Mouse (Mus musculus): ENCODE measurements around the gene Btbd9. TPM values are rescaled to one million over a fixed set of nuclear protein-coding genes. Genes with fewer than 3 reads are reported as not detected.
A peak's percentile ranks its signal among the peaks of the same experiment; 100 is the strongest.

Gene Btbd9
- polyA plus RNA-seq, 1 experiment from 2014 or later = 150 TPM

DNA sequence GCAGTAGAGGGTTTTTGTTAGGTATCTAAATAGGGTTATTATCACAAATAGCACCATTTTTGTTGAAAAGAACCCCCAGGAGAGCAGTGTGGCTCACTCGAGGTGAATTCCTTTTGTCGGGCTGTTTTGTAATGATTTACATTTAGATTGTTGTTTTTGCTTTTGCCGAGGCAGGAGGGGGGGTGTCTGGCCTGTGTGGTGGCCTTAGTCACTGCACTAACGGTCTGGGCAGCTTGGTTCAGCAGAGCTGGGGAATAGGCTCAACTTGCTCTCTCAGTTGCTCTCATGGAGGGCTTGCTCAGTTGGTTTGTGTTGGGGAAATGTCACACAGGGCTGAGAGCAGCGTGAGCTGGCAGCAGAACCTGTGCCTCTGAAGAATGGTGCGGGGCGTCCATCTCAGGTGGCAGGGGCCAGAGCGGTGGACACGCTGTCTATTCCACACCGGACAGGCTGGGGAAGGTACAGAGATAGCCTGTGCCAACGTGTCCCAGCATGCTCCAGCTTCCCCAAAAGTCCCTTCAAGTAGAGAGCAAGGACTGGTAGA, 385.1 kb downstream of the Btbd9 start:
- H3K27ac ChIP-seq = peak overlapping the region; percentile 59
- no peak for ATAC-seq (ENCODE audit: low FRiP score)
- no peaks in the 10 kb centered on the region for H3K27me3 ChIP-seq
- peaks cover 94% of the 10 kb centered on the region for H3K4me1 ChIP-seq (replicated peaks)
- H3K4me3 ChIP-seq = no peak overlapping the region
- no peak overlapping the region for H3K9ac ChIP-seq
- no peak overlapping the region for H3K4me2 ChIP-seq
- no peaks in the 10 kb centered on the region for H3K9me3 ChIP-seq
- H3K36me3 ChIP-seq = peaks cover 4% of the 10 kb centered on the region; the same call in 1 of the 2 replicates
- 65% methylated on average over 11 of the region's 11 CpGs for WGBS

GRCm38 (mm10) chr17:30188031-30188981, 388.0 kb downstream of the Btbd9 start:
- H3K4me1 ChIP-seq (replicated peaks) = peaks cover 70% of the 10 kb centered on the region
- H3K36me3 ChIP-seq = peaks cover 4% of the 10 kb centered on the region; the same call in 1 of the 2 replicates
- H3K27me3 ChIP-seq = no peaks in the 10 kb centered on the region
- peak overlapping the region; percentile 89 for H3K27ac ChIP-seq
- WGBS = 16% methylated on average over 20 of the region's 20 CpGs
- no peaks in the 10 kb centered on the region for H3K9me3 ChIP-seq
- ATAC-seq (ENCODE audit: low FRiP score) = peak; percentile 68
- peak overlapping the region; percentile 21 for H3K9ac ChIP-seq
- H3K4me2 ChIP-seq = peak overlapping the region; percentile 34
- H3K4me3 ChIP-seq = no peak overlapping the region

GRCm38 (mm10) chr17:30187581-30187980, 388.7 kb downstream of the Btbd9 start:
- Histone ChIP-seq H3K27ac (peak overlapping the region; percentile 89), H3K4me3 (no peak overlapping the region), H3K4me1 (replicated peaks) (peaks cover 64% of the 10 kb centered on the region), H3K27me3 (no peaks in the 10 kb centered on the region), H3K9me3 (no peaks in the 10 kb centered on the region), H3K4me2 (peak overlapping the region; percentile 34; the same call in 1 of the 2 replicates), H3K36me3 (peaks cover 1% of the 10 kb centered on the region; the same call in 1 of the 2 replicates), H3K9ac (0 out of 2 replicates have a peak overlapping the region, but pooled peaks have one; percentile 21)
- 39% methylated on average over 5 of the region's 5 CpGs for WGBS
- ATAC-seq (ENCODE audit: low FRiP score) = 0 out of 2 replicates have a peak, but pooled peaks have one; percentile 12

DNA sequence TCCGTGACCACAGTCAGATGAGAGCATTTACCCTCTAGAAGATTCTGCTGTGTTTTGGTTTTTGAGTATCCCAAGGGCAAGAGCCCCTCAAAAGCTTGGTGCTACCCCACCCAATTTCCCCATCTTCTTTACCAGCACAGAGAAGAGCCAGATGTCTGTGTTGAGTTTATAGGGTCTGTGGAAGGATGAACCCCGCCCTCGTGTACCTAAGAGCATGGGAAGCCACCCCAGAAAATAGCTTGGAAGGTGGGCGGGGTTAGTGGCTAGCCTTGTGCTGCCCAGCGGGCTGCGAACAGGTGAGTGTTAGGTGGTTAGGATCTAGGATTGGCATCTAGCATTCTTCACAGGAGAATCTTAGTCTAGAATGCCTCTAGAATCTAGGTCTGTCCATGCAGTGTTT, 389.1 kb downstream of the Btbd9 start:
- ATAC-seq (ENCODE audit: low FRiP score) = no peak
- WGBS = 95% methylated on average over 6 of the region's 6 CpGs
- no peak overlapping the region for H3K4me2 ChIP-seq
- peaks cover 60% of the 10 kb centered on the region for H3K4me1 ChIP-seq (replicated peaks)
- no peaks in the 10 kb centered on the region for H3K9me3 ChIP-seq
- H3K27ac ChIP-seq = peak overlapping the region; percentile 89
- H3K4me3 ChIP-seq = no peak overlapping the region
- no peaks in the 10 kb centered on the region for H3K27me3 ChIP-seq
- H3K9ac ChIP-seq = no peak overlapping the region; the same call in 1 of the 2 replicates
- H3K36me3 ChIP-seq = no peaks in the 10 kb centered on the region

GRCm38 (mm10) chr17:30183561-30183960, 392.7 kb downstream of the Btbd9 start:
- Histone ChIP-seq H3K36me3 (no peaks in the 10 kb centered on the region), H3K4me3 (no peak overlapping the region), H3K27me3 (no peaks in the 10 kb centered on the region), H3K4me2 (no peak overlapping the region), H3K9ac (no peak overlapping the region), H3K27ac (no peak overlapping the region), H3K4me1 (replicated peaks) (peaks cover 28% of the 10 kb centered on the region), H3K9me3 (no peaks in the 10 kb centered on the region)
- ATAC-seq (ENCODE audit: low FRiP score) = no peak
- 88% methylated on average over 6 of the region's 6 CpGs for WGBS

- H3K9me3 ChIP-seq = no peaks in the 10 kb centered on the region
- 95% methylated on average over 2 of the region's 2 CpGs for WGBS
- no peak overlapping the region for H3K4me3 ChIP-seq
- H3K27me3 ChIP-seq = no peaks in the 10 kb centered on the region
- peaks cover 5% of the 10 kb centered on the region for H3K36me3 ChIP-seq
- H3K27ac ChIP-seq = no peak overlapping the region
- no peak overlapping the region for H3K4me2 ChIP-seq
- no peak overlapping the region for H3K9ac ChIP-seq
- peaks cover 25% of the 10 kb centered on the region for H3K4me1 ChIP-seq (replicated peaks)
- ATAC-seq (ENCODE audit: low FRiP score) = no peak
These were observed 394.2 kb downstream of the Btbd9 start for GRCm38 (mm10) chr17:30182063-30182462.

- no peaks in the 10 kb centered on the region for H3K27me3 ChIP-seq
- H3K9me3 ChIP-seq = no peaks in the 10 kb centered on the region
- no peak overlapping the region for H3K27ac ChIP-seq
- peaks cover 21% of the 10 kb centered on the region for H3K4me1 ChIP-seq (replicated peaks)
- no peak overlapping the region for H3K9ac ChIP-seq
- H3K36me3 ChIP-seq = peaks cover 5% of the 10 kb centered on the region
- H3K4me3 ChIP-seq = no peak overlapping the region
- no peak overlapping the region for H3K4me2 ChIP-seq
- ATAC-seq (ENCODE audit: low FRiP score) = no peak
- WGBS = 91% methylated on average over 4 of the region's 4 CpGs
These were observed 394.7 kb downstream of the Btbd9 start for GRCm38 (mm10) chr17:30181554-30181953.

GRCm38 (mm10) chr17:30180197-30180596, 396.1 kb downstream of the Btbd9 start:
- Histone ChIP-seq H3K4me1 (replicated peaks) (peaks cover 20% of the 10 kb centered on the region), H3K36me3 (peaks cover 5% of the 10 kb centered on the region), H3K9me3 (no peaks in the 10 kb centered on the region), H3K27me3 (no peaks in the 10 kb centered on the region), H3K4me3 (no peak overlapping the region), H3K4me2 (no peak overlapping the region), H3K27ac (no peak overlapping the region), H3K9ac (no peak overlapping the region)
- no peak for ATAC-seq (ENCODE audit: low FRiP score)
- WGBS = 74% methylated on average over 6 of the region's 6 CpGs

GRCm38 (mm10) chr17:30178402-30178801, 397.9 kb downstream of the Btbd9 start:
- Histone ChIP-seq H3K9me3 (no peaks in the 10 kb centered on the region), H3K36me3 (peaks cover 5% of the 10 kb centered on the region), H3K4me2 (no peak overlapping the region), H3K27me3 (no peaks in the 10 kb centered on the region), H3K9ac (no peak overlapping the region), H3K4me3 (no peak overlapping the region), H3K27ac (0 out of 2 replicates have a peak overlapping the region, but pooled peaks have one; percentile 13), H3K4me1 (replicated peaks) (peaks cover 18% of the 10 kb centered on the region)
- 92% methylated on average over 1 of the region's 1 CpGs for WGBS
- no peak for ATAC-seq (ENCODE audit: low FRiP score)

GRCm38 (mm10) chr17:30177435-30177834, 398.9 kb downstream of the Btbd9 start:
- no peak overlapping the region for H3K4me2 ChIP-seq
- no peaks in the 10 kb centered on the region for H3K27me3 ChIP-seq
- H3K9me3 ChIP-seq = no peaks in the 10 kb centered on the region
- no peak overlapping the region for H3K4me3 ChIP-seq
- H3K9ac ChIP-seq = no peak overlapping the region
- no peak overlapping the region for H3K27ac ChIP-seq
- peaks cover 16% of the 10 kb centered on the region for H3K4me1 ChIP-seq (replicated peaks)
- ATAC-seq (ENCODE audit: low FRiP score) = no peak
- peaks cover 5% of the 10 kb centered on the region for H3K36me3 ChIP-seq
- WGBS = 77% methylated on average over 4 of the region's 4 CpGs
